Mouse (Mus musculus) thymus, adult 2 months (tissue): ENCODE results near the gene Metrn. TPM values are rescaled to one million over a fixed set of nuclear protein-coding genes. Genes with fewer than 3 reads are reported as not detected.
A peak's percentile ranks its signal among the peaks of the same experiment; 100 is the strongest.

ENCODE experiments used
- DNase-seq: peaks from one replicate; pipeline ENCODE4 v3.0.0; 2021
- H3K27ac ChIP-seq: fragments of 200-500 bp; 2 replicates; pipeline ENCODE4 v1.5.1; 2012; ENCODE audit warnings: low read length, control low read depth; ENCODE audit not compliant: control insufficient read depth, insufficient read depth
- H3K27me3 ChIP-seq: fragments of 200-500 bp; 2 replicates; pipeline ENCODE4 v1.6.1; 2012; ENCODE audit warnings: mild to moderate bottlenecking, low read length, moderate library complexity, mixed read lengths; ENCODE audit not compliant: control insufficient read depth, insufficient read depth
- H3K36me3 ChIP-seq: fragments of 200-500 bp; 2 replicates; pipeline ENCODE4 v1.6.1; 2012; ENCODE audit warnings: mild to moderate bottlenecking, low read length, moderate library complexity; ENCODE audit not compliant: control insufficient read depth, insufficient read depth
- H3K4me1 ChIP-seq: fragments of 200-500 bp; replicated peaks from 2 replicates; pipeline ENCODE4 v1.6.1; 2012; ENCODE audit warnings: low read length; ENCODE audit not compliant: control insufficient read depth, insufficient read depth
- H3K4me3 ChIP-seq: fragments of 200-500 bp; 2 replicates; pipeline ENCODE4 v1.5.1; 2012; ENCODE audit warnings: mild to moderate bottlenecking, low read length, control low read depth, moderate library complexity; ENCODE audit not compliant: control insufficient read depth, insufficient read depth
- CTCF ChIP-seq: fragments of 200-500 bp; IDR thresholded peaks from 2 replicates; pipeline ENCODE4 v1.5.1; 2012; ENCODE audit warnings: mild to moderate bottlenecking, control low read depth, low read length, moderate library complexity, borderline replicate concordance; ENCODE audit not compliant: control insufficient read depth, poor library complexity, insufficient read depth; ENCODE audit errors: extremely low read depth
- POLR2A ChIP-seq: fragments of 200-500 bp; IDR thresholded peaks from 2 replicates; pipeline ENCODE4 v1.6.1; 2012; ENCODE audit warnings: mild to moderate bottlenecking, low read length, control low read depth, moderate library complexity; ENCODE audit not compliant: control insufficient read depth, poor library complexity, insufficient read depth; ENCODE audit errors: extremely low read depth
- WGBS: fragments of 180-500 bp; shearing (Covaris S2); methylation state at CpG from one replicate; pipeline ENCODE4 v1.1.7; 2018; 5-methylcytosine and 5-hydroxymethylcytosine counted together
- polyA plus RNA-seq: library from polyadenylated mRNA; depleted of rRNA; stranded (reverse); fragments of >200 nt; gene quantifications from 2 replicates; pipeline ENCODE4 v1.2.3, GENCODE M21; 2012

Metrn gene
- polyA plus RNA-seq, 1 experiment = 171 TPM

DNA sequence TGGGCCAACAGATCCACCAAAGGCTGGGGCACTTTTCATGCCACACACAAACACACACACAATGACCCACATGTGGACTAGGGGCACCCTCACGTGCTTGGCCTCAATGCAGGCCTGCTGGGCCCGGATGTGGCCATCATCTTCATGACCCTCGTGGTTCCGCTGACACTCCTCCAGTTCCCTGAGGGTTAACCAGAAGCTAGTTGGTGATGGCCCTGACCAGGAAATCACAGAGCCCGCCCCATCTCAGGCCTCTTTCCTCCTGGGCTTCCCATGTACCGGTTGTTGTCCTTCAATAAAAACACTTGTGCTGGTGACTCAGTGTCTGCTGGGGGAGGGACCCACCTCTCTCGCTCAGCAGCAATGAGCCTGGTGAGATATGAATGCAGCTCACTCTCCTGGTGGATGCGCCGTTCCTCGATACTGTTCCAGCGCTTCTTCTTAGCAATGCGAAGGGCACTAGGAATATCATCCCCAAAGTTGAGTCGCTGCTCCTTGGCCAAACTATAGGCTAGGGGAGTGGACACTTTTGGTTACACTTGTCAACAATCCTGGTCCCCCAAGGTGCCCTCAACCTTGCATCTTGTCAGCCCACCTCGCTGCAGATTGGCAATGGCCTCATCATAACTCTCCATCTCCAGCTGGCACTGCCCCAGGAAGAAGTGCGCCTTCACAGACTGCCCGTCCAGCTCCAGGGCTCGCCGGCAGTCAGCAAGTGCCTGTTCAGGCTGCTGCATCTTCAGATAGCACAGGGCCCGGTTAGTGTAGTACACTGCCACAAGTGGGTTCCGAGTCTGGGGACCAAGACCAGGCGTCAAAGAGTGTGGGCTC lies 34.7 kb upstream of the Metrn start:
- peaks cover 46% of the 10 kb centered on the region for H3K4me1 ChIP-seq

GRCm38 (mm10) chr17:25830806-25831431 lies 34.0 kb upstream of the Metrn start:
- H3K4me3 ChIP-seq = no peak overlapping the region
- H3K27ac ChIP-seq = no peak overlapping the region
- H3K36me3 ChIP-seq = peaks cover 4% of the 10 kb centered on the region; the same call in 1 of the 2 replicates
- TF ChIP-seq POLR2A (no peak), CTCF (no peak)
- DNase-seq = no peak
- peaks cover 41% of the 10 kb centered on the region for H3K4me1 ChIP-seq
- no peaks in the 10 kb centered on the region for H3K27me3 ChIP-seq
- 95% methylated on average over 14 of the region's 14 CpGs for WGBS

More for the DNA sequence above, 34.7 kb upstream of the Metrn start:
- Histone ChIP-seq H3K27me3 (no peaks in the 10 kb centered on the region), H3K27ac (no peak overlapping the region), H3K36me3 (peaks cover 4% of the 10 kb centered on the region; the same call in 1 of the 2 replicates), H3K4me3 (peak overlapping the region; percentile 93)
- TF ChIP-seq CTCF (no peak), POLR2A (no peak)
- 60% methylated on average over 21 of the region's 21 CpGs for WGBS
- no peak for DNase-seq

GRCm38 (mm10) chr17:25830200-25830753 lies 33.3 kb upstream of the Metrn start:
- H3K27ac ChIP-seq = no peak overlapping the region
- peaks cover 41% of the 10 kb centered on the region for H3K4me1 ChIP-seq
- WGBS = 97% methylated on average over 4 of the region's 4 CpGs
- no peak overlapping the region for H3K4me3 ChIP-seq
- no peak for DNase-seq
- no peaks in the 10 kb centered on the region for H3K27me3 ChIP-seq
- TF ChIP-seq CTCF (no peak), POLR2A (no peak)
- peaks cover 4% of the 10 kb centered on the region; the same call in 1 of the 2 replicates for H3K36me3 ChIP-seq

GRCm38 (mm10) chr17:25829558-25830017 lies 32.7 kb upstream of the Metrn start:
- no peak for DNase-seq
- 55% methylated on average over 8 of the region's 8 CpGs for WGBS
- Histone ChIP-seq H3K27ac (no peak overlapping the region), H3K4me3 (peak overlapping the region; percentile 79), H3K4me1 (peaks cover 42% of the 10 kb centered on the region), H3K36me3 (peaks cover 4% of the 10 kb centered on the region; the same call in 1 of the 2 replicates), H3K27me3 (no peaks in the 10 kb centered on the region)
- no peak for TF ChIP-seq CTCF
- no peak for TF ChIP-seq POLR2A

DNA sequence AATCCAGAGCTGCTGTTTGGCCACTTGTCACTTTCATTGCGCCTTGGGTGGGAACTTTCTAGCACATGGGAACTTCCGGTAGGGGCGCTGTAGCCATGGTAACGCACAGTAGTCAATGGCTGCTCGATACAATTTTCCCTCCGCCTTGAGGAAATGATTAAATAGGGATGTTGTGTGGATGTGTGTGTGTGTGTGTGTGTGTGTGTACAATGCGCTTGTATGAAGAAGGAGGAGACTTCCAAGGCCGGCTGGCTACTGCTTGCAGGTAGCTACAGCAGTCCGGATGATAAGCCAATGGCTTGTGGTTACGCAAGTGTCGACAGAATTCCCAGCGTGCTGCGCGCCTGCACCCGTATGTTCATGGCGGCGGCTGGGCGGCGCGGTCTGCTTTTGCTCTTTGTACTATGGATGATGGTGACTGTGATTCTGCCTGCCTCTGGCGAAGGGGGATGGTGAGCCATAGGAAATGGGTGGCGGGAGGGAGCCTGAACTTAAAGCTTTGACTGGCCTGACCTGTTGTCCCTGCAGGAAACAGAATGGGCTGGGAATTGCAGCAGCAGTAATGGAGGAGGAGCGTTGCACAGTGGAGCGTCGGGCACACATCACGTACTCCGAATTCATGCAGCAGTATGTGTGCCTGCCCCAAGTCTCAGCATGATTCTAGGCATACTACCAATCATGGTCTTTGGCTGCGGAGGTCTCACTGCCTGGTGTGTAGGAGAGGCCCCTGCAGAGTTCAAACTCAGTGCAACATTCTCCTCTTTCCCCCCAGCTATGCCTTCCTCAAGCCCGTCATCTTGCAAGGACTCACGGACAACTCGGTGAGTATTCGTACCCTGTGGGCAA lies 32.0 kb upstream of the Metrn start, which contains the start of gene Jmjd8:
Gene Jmjd8, plus strand, starts transcription at position 156 of the 846 bp plus-strand sequence.
- no peaks in the 10 kb centered on the region for H3K27me3 ChIP-seq
- peak; percentile 76 for DNase-seq
- peak within 1 kb of the TSS; percentile 59 for H3K27ac ChIP-seq
- WGBS = 2% methylated on average over 32 of the region's 32 CpGs
- peak within 1 kb of the TSS; percentile 79 for H3K4me3 ChIP-seq
- peaks cover 4% of the 10 kb centered on the region; the same call in 1 of the 2 replicates for H3K36me3 ChIP-seq
- TF ChIP-seq CTCF (0 out of 2 replicates have a peak, but pooled peaks have one; percentile 15), POLR2A (peak; percentile 71; the same call in 1 of the 2 replicates)
- H3K4me1 ChIP-seq = peaks cover 42% of the 10 kb centered on the region

DNA sequence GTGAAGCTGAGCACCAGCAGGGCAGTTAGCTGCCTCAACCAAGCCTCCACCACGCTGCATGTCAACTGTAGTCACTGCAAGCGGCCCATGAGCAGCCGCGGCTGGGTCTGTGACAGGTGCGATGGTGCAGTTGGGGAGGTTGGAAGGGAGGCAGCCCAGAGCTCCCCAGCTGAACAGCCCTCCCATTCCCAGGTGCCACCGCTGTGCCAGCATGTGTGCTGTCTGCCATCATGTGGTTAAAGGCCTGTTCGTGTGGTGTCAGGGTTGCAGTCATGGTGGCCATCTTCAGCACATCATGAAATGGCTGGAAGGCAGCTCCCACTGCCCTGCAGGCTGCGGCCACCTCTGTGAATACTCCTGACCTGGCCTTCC lies 31.3 kb upstream of the Metrn start:
- Histone ChIP-seq H3K27me3 (no peaks in the 10 kb centered on the region), H3K4me3 (peak overlapping the region; percentile 79), H3K36me3 (peaks cover 4% of the 10 kb centered on the region; the same call in 1 of the 2 replicates), H3K4me1 (peaks cover 40% of the 10 kb centered on the region), H3K27ac (no peak overlapping the region; the same call in 1 of the 2 replicates)
- 54% methylated on average over 8 of the region's 8 CpGs for WGBS
- TF ChIP-seq POLR2A = no peak
- TF ChIP-seq CTCF = no peak
- no peak for DNase-seq
